Mouse (Mus musculus): ENCODE measurements around the gene Tpm1. TPM values are rescaled to one million over a fixed set of nuclear protein-coding genes. Genes with fewer than 3 reads are reported as not detected.

Tpm1 gene
- polyA plus RNA-seq, 1 experiment from 2014 or later = 136 TPM

- Histone ChIP-seq H3K4me1 (replicated peaks) (peaks cover 17% of the 10 kb centered on the region), H3K27me3 (no peaks in the 10 kb centered on the region), H3K4me3 (replicated peaks) (no peak overlapping the region), H3K9ac (no peak overlapping the region), H3K27ac (replicated peaks) (no peak overlapping the region), H3K9me3 (replicated peaks) (no peaks in the 10 kb centered on the region), H3K4me2 (no peak overlapping the region), H3K36me3 (replicated peaks) (no peaks in the 10 kb centered on the region)
- 20% methylated on average over 2 of the region's 2 CpGs for WGBS (ENCODE audit: insufficient replicate concordance)
- no peak for ATAC-seq (ENCODE audit: insufficient read depth)
Observed at GRCm38 (mm10) chr9:67072182-67072581, 23.0 kb upstream of the Tpm1 start.

- H3K4me1 ChIP-seq (replicated peaks) = peaks cover 12% of the 10 kb centered on the region
- H3K4me2 ChIP-seq = no peak overlapping the region
- H3K27me3 ChIP-seq = no peaks in the 10 kb centered on the region
- no peaks in the 10 kb centered on the region for H3K36me3 ChIP-seq (replicated peaks)
- no peak overlapping the region for H3K9ac ChIP-seq
- no peak for ATAC-seq (ENCODE audit: insufficient read depth)
- no peak overlapping the region for H3K4me3 ChIP-seq (replicated peaks)
- 59% methylated on average over 7 of the region's 7 CpGs for WGBS (ENCODE audit: insufficient replicate concordance)
- H3K9me3 ChIP-seq (replicated peaks) = no peaks in the 10 kb centered on the region
- H3K27ac ChIP-seq (replicated peaks) = no peak overlapping the region
Observed at GRCm38 (mm10) chr9:67071596-67071995, 22.4 kb upstream of the Tpm1 start.

GRCm38 (mm10) chr9:67071103-67071502, 21.9 kb upstream of the Tpm1 start:
- Histone ChIP-seq H3K27ac (replicated peaks) (no peak overlapping the region), H3K4me3 (replicated peaks) (no peak overlapping the region), H3K36me3 (replicated peaks) (no peaks in the 10 kb centered on the region), H3K9me3 (replicated peaks) (no peaks in the 10 kb centered on the region), H3K4me1 (replicated peaks) (peaks cover 10% of the 10 kb centered on the region), H3K4me2 (no peak overlapping the region), H3K9ac (no peak overlapping the region), H3K27me3 (no peaks in the 10 kb centered on the region)
- 27% methylated on average over 6 of the region's 6 CpGs for WGBS (ENCODE audit: insufficient replicate concordance)
- ATAC-seq (ENCODE audit: insufficient read depth) = no peak

GRCm38 (mm10) chr9:67066616-67067015, 17.4 kb upstream of the Tpm1 start:
- no peak overlapping the region for H3K4me3 ChIP-seq (replicated peaks)
- H3K9me3 ChIP-seq (replicated peaks) = no peaks in the 10 kb centered on the region
- H3K27ac ChIP-seq (replicated peaks) = no peak overlapping the region
- no peak for ATAC-seq (ENCODE audit: insufficient read depth)
- no peaks in the 10 kb centered on the region for H3K36me3 ChIP-seq (replicated peaks)
- no peak overlapping the region for H3K9ac ChIP-seq
- no peaks in the 10 kb centered on the region for H3K27me3 ChIP-seq
- no peak overlapping the region for H3K4me2 ChIP-seq
- 79% methylated on average over 6 of the region's 6 CpGs for WGBS (ENCODE audit: insufficient replicate concordance)
- H3K4me1 ChIP-seq (replicated peaks) = peaks cover 8% of the 10 kb centered on the region

- Histone ChIP-seq H3K4me3 (replicated peaks) (no peak overlapping the region), H3K4me2 (no peak overlapping the region), H3K36me3 (replicated peaks) (no peaks in the 10 kb centered on the region), H3K27ac (replicated peaks) (no peak overlapping the region), H3K27me3 (peaks cover 4% of the 10 kb centered on the region; the same call in 1 of the 2 replicates), H3K9ac (no peak overlapping the region), H3K4me1 (replicated peaks) (no peaks in the 10 kb centered on the region), H3K9me3 (replicated peaks) (no peaks in the 10 kb centered on the region)
- ATAC-seq (ENCODE audit: insufficient read depth) = no peak
- 63% methylated on average over 12 of the region's 12 CpGs for WGBS (ENCODE audit: insufficient replicate concordance)
Observed at GRCm38 (mm10) chr9:67059714-67060113, 10.5 kb upstream of the Tpm1 start.

GRCm38 (mm10) chr9:67058366-67058765, 9.2 kb upstream of the Tpm1 start:
- no peak for ATAC-seq (ENCODE audit: insufficient read depth)
- Histone ChIP-seq H3K9me3 (replicated peaks) (no peaks in the 10 kb centered on the region), H3K4me2 (no peak overlapping the region), H3K36me3 (replicated peaks) (no peaks in the 10 kb centered on the region), H3K4me3 (replicated peaks) (no peak overlapping the region), H3K27ac (replicated peaks) (no peak overlapping the region), H3K27me3 (peaks cover 10% of the 10 kb centered on the region; the same call in 1 of the 2 replicates), H3K9ac (no peak overlapping the region), H3K4me1 (replicated peaks) (no peaks in the 10 kb centered on the region)
- 58% methylated on average over 6 of the region's 6 CpGs for WGBS (ENCODE audit: insufficient replicate concordance)

GRCm38 (mm10) chr9:67050736-67051337, 1.6 kb upstream of the Tpm1 start:
- H3K9me3 ChIP-seq (replicated peaks) = no peaks in the 10 kb centered on the region
- H3K27me3 ChIP-seq = peaks cover 81% of the 10 kb centered on the region
- peaks cover 32% of the 10 kb centered on the region for H3K4me1 ChIP-seq (replicated peaks)
- no peak overlapping the region for H3K9ac ChIP-seq
- no peak overlapping the region for H3K4me3 ChIP-seq (replicated peaks)
- H3K36me3 ChIP-seq (replicated peaks) = no peaks in the 10 kb centered on the region
- no peak overlapping the region for H3K27ac ChIP-seq (replicated peaks)
- no peak overlapping the region for H3K4me2 ChIP-seq
- no peak for ATAC-seq (ENCODE audit: insufficient read depth)
- 77% methylated on average over 6 of the region's 6 CpGs for WGBS (ENCODE audit: insufficient replicate concordance)

GRCm38 (mm10) chr9:67049836-67050235, 630 bp upstream of the Tpm1 start:
- Histone ChIP-seq H3K4me1 (replicated peaks) (peaks cover 32% of the 10 kb centered on the region), H3K36me3 (replicated peaks) (no peaks in the 10 kb centered on the region), H3K9me3 (replicated peaks) (no peaks in the 10 kb centered on the region), H3K4me2 (peak overlapping the region; percentile 69), H3K9ac (no peak overlapping the region), H3K27ac (replicated peaks) (no peak overlapping the region), H3K27me3 (peaks cover 91% of the 10 kb centered on the region), H3K4me3 (replicated peaks) (no peak overlapping the region)
- WGBS (ENCODE audit: insufficient replicate concordance) = 32% methylated on average over 7 of the region's 7 CpGs
- no peak for ATAC-seq (ENCODE audit: insufficient read depth)

- WGBS (ENCODE audit: insufficient replicate concordance) = under 1% methylated on average over 26 of the region's 26 CpGs
- Histone ChIP-seq H3K4me1 (replicated peaks) (peaks cover 40% of the 10 kb centered on the region), H3K4me2 (peak overlapping the region; percentile 69), H3K9me3 (replicated peaks) (no peaks in the 10 kb centered on the region), H3K4me3 (replicated peaks) (peak overlapping the region; percentile 51), H3K27me3 (peaks cover 93% of the 10 kb centered on the region), H3K27ac (replicated peaks) (no peak overlapping the region), H3K36me3 (replicated peaks) (no peaks in the 10 kb centered on the region), H3K9ac (0 out of 2 replicates have a peak overlapping the region, but pooled peaks have one; percentile 21)
- no peak for ATAC-seq (ENCODE audit: insufficient read depth)
Observed at GRCm38 (mm10) chr9:67048483-67049085, 622 bp downstream of the Tpm1 start.

GRCm38 (mm10) chr9:67047606-67048482, 1.4 kb downstream of the Tpm1 start:
- Histone ChIP-seq H3K9me3 (replicated peaks) (no peaks in the 10 kb centered on the region), H3K4me2 (peak overlapping the region; percentile 69), H3K27ac (replicated peaks) (no peak overlapping the region), H3K36me3 (replicated peaks) (no peaks in the 10 kb centered on the region), H3K27me3 (peaks cover 85% of the 10 kb centered on the region), H3K9ac (peak overlapping the region; percentile 21; the same call in 1 of the 2 replicates), H3K4me1 (replicated peaks) (peaks cover 40% of the 10 kb centered on the region), H3K4me3 (replicated peaks) (peak overlapping the region; percentile 51)
- WGBS (ENCODE audit: insufficient replicate concordance) = under 1% methylated on average over 50 of the region's 50 CpGs
- ATAC-seq (ENCODE audit: insufficient read depth) = no peak
